11 mouse cellular contexts compared by ENCODE assay signal in the genomic region with DNA sequence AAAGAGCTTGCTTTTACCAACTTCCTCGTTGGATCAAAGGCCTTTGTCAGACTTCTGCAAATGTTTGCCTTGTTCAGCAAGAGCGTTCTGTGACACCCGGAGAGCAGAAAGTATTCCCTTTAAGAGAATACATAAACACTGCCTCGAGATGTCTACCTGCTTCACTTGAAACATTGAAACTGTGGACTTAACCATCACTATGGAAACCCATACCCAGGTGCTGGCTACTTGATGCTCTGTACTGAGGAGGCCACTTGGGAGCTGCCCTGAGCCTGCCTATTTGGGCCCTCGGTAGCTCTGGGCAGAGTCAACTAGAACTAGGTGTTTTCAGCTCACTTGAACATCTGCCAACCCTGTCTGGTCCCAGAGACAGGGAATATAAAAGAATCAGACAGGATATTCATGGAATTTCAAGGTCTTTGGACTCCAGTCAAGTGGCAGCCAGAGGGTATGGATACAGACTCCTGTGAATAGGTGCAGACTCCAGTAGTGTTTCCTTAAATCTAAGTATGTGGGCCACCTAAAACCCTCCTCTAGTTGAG.
A peak's percentile ranks its signal among the peaks of the same experiment; 100 is the strongest.
DNase-seq lines count a peak whose midpoint lies in the region; ATAC-seq and TF ChIP-seq lines count a peak whose summit lies in the region.
"Had no signal": no experiment of that assay in that cellular context is flagged by ENCODE, and none has a peak within 500 bp of the region (broad histone marks: within the 10 kb centered on the region; RNA-seq: fewer than 3 reads in every experiment).

No protein-coding gene starts in this region.

- H3K4me2 ChIP-seq in hindbrain, embryonic 13.5 days, result no peak overlapping the region
- no peak overlapping the region for H3K4me2 ChIP-seq in hindbrain, postnatal 0 days (ENCODE audit: low read depth, low read length)

- H3K27ac ChIP-seq in hindbrain, embryonic 13.5 days, result peak overlapping the region; percentile 75
- H3K27ac ChIP-seq in hindbrain, postnatal 0 days, result no peak overlapping the region

- H3K9me3 ChIP-seq in hindbrain, embryonic 13.5 days, result no peaks in the 10 kb centered on the region
- H3K9me3 ChIP-seq in hindbrain, postnatal 0 days (ENCODE audit: low read length), result no peaks in the 10 kb centered on the region

- no peak overlapping the region for H3K9ac ChIP-seq in hindbrain, embryonic 13.5 days
- H3K9ac ChIP-seq in hindbrain, postnatal 0 days (replicated peaks; ENCODE audit: low read length), result no peak overlapping the region

- H3K36me3 ChIP-seq in hindbrain, embryonic 13.5 days, result no peaks in the 10 kb centered on the region
- H3K36me3 ChIP-seq in hindbrain, postnatal 0 days (ENCODE audit: insufficient read depth, low read length), result no peaks in the 10 kb centered on the region

- no peak overlapping the region for H3K4me3 ChIP-seq in hindbrain, embryonic 13.5 days
- no peak overlapping the region for H3K4me3 ChIP-seq in hindbrain, postnatal 0 days (ENCODE audit: low read length)

- no peaks in the 10 kb centered on the region for H3K27me3 ChIP-seq in hindbrain, embryonic 13.5 days
- no peaks in the 10 kb centered on the region for H3K27me3 ChIP-seq in hindbrain, postnatal 0 days (ENCODE audit: insufficient read depth, low read length)

- peaks cover 54% of the 10 kb centered on the region for H3K4me1 ChIP-seq in hindbrain, embryonic 13.5 days (replicated peaks)
- peaks cover 17% of the 10 kb centered on the region; the same call in 1 of the 2 replicates for H3K4me1 ChIP-seq in hindbrain, postnatal 0 days (ENCODE audit: insufficient read depth, low read length)

- 56% methylated on average over 5 of the region's 5 CpGs for WGBS in hindbrain, embryonic 13.5 days
- 43% methylated on average over 5 of the region's 5 CpGs for WGBS in hindbrain, postnatal 0 days

- ATAC-seq in hindbrain, embryonic 13.5 days (ENCODE audit: low FRiP score), result no peak
- ATAC-seq in hindbrain, postnatal 0 days, result no peak
- ATAC-seq in megakaryocyte, adult 5-6 weeks (ENCODE audit: poor library complexity, severe bottlenecking), result peak; percentile 43; the same call in 1 of the 2 replicates

- TF ChIP-seq CTCF in hindbrain, postnatal 0 days (IDR thresholded peaks at IDR 0.05; ENCODE audit: low read depth), result no peak

- DNase-seq in hindbrain, postnatal 0 days (ENCODE audit: low spot score), result no peak
- DNase-seq in ovary, adult 18-20 months (ENCODE audit: low spot score), result peak; percentile 12
- DNase-seq in ovary, postnatal 36 days (ENCODE audit: low spot score), result no peak
- DNase-seq in frontal cortex, adult 2 months (ENCODE audit: extremely low spot score in 1 of 2, low spot score in 1 of 2), result no peak
- DNase-seq in frontal cortex, postnatal 25 days (ENCODE audit: low spot score in 2 of 2), result no peak
- DNase-seq: cerebellum, adult 8-10 months; gastrocnemius, postnatal 25 days; heart, postnatal 10 days; kidney, postnatal 10 days had no signal
